Mouse (Mus musculus) MN1 (cell line): ENCODE measurements around the gene Plekhm3.
A peak's percentile ranks its signal among the peaks of the same experiment; 100 is the strongest.

ENCODE experiments used
- DNase-seq: peaks from one replicate; pipeline ENCODE4 v3.0.0-alpha.2; 2016; ENCODE audit warnings: low spot score

Gene Plekhm3

GRCm38 (mm10) chr1:64826348-64827103 lies 130.1 kb downstream of the Plekhm3 start:
- peak; percentile 21 for DNase-seq

- no peak for DNase-seq
Measured at GRCm38 (mm10) chr1:64823564-64823963, 133.1 kb downstream of the Plekhm3 start.

GRCm38 (mm10) chr1:64817709-64818108 lies 138.9 kb downstream of the Plekhm3 start:
- no peak for DNase-seq

- no peak for DNase-seq
Measured at GRCm38 (mm10) chr1:64813182-64813581, 143.4 kb downstream of the Plekhm3 start.

- no peak for DNase-seq
Measured at GRCm38 (mm10) chr1:64811956-64812355, 144.7 kb downstream of the Plekhm3 start.

- no peak for DNase-seq
Measured at GRCm38 (mm10) chr1:64809085-64809484, 147.5 kb downstream of the Plekhm3 start.

DNA sequence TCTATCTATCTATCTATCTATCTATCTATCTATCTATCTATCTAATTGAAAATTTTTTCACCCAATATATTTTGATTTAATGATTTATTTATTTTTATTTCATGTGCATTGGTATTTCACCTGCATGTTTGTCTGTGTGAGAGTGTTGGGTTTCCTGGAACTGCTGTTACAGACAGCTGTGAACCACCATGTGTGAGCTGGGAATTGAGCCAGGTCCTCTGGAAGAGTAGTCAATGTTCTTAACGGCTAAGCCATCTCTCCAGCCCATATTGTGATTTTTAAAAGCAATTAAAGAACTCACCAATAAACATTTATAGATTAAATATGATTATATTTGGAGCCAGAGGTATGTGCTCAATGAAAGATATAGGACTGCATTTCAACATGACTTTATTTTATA lies 148.9 kb downstream of the Plekhm3 start:
- no peak for DNase-seq

DNA sequence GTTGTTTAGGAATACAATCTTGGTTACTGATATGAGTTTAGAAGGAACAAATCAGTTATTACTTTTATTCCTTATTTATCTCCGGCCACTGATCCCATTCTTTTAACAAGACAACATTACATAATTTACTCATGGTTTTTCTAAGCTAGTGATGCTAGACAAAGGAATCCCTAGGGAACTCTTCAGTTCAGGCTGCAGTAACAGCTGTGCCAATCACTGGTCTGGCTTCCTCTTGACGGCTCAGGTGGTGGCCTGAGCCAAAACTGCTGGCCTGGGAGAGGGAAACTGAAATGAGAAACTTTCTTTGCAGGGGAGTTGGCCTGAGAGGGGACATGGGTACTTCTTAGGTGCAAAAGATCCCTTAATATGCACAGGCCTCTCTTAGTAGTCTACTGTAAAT lies 151.4 kb downstream of the Plekhm3 start:
- DNase-seq, result no peak

DNA sequence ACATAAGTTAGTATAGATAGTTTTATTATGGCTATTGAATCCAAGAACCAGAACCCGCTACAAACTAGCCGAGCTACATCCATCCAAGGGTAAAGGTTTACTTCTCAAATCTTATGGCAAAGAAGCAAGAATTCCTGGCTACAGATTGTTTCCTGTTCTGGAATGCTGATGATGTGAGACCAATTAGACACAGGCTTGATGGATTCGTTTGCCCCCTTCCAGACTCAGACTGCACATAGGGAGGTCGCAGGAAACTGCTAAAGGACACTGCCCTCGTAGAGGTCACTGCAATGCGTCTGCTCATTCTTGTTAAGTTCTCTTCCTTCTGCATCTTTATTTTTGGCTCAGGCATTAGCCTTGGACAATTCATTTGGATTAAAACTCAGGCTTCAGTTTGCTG lies 154.0 kb downstream of the Plekhm3 start:
- no peak for DNase-seq

DNA sequence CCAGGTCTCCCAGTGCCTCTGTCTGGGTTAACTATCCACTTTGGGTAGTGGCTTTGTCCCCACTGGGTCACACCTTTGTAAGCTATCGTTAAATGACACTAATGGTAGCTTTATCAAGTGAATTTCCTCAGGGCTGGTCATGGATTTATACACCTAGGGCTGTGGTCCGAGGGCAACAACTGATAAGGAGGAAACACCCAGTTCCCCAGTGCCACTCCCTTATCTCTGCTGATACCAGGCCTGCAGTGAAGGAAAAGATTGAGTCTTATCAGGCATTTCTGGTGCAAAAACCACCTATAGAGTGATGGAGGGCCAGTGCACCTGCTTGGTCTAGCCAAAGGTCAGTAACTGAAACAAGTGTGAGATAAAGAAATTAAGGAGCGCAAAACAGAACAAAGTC lies 159.0 kb downstream of the Plekhm3 start:
- no peak for DNase-seq

GRCm38 (mm10) chr1:64796867-64797582 lies 159.6 kb downstream of the Plekhm3 start:
- DNase-seq, result no peak

DNA sequence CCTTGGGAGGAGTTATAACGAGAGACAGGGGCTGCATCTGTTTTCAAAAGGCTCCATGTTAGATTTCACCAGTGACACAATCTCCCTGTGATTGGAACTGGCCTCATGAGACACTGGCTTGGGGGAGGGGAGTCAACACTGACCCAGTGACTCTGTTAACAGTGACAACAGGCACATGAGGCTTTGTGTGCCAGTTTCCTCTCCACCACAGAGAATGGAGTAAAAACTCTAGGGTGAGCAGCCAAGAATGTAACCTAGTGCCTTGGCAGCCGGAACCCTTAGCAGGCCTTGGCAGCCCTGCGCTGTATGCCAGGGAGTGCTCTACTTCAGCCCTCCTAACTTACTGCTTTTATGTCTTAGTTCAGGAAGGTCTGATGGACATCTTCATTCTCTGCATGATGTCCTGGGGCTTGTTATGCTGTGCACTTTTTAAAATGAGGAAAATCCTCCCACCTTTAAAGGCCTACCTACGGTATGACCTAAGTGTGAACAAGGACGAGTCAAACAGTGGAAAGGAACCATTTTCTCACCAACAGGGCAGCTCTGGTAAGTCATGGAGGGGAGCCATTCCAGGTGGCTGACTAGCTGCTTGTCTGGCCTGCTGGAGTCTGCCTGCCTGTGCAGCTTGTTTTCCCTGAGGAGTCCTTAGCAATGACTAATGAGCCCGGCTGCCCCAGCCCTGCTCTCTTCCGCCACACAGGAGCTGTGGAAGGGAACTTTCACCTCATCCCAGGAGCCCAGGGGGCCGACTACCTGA lies 161.2 kb downstream of the Plekhm3 start:
- DNase-seq, result peak; percentile 33

DNA sequence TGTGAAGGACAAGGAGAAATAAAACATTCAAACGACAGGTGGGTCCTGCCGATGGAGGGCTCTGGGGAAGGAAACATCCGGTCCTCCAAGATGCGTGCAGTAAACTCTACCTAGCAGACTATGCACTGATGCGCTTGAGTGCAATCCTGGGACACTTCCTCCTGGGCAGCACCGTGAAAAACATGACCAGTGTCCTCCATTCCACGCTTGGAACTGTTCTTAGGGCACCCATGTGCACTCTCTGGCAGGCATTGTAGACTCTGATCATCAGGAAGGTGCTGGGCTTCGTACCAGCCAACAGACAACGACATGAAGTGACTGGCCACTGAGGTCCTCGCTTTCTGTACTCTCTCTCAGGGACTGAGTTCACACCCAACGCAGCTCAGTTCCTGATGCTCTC lies 162.5 kb downstream of the Plekhm3 start:
- no peak for DNase-seq

DNA sequence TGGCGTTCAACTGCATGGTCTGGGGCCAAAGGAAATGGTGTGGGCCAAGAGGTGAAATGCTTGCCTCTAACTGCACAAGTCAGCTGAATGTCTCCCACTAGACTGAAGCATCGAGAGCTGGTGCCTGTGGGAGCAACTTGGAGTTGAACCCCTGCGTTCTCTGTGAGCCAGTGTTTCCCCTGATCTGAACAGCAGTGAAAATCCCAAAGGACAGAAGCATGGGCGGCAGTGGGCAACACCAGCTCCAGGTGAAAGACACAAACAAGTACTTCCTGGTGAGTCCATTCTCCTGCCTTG lies 163.4 kb downstream of the Plekhm3 start:
- DNase-seq, result no peak

GRCm38 (mm10) chr1:64792521-64793233 lies 163.9 kb downstream of the Plekhm3 start:
- no peak for DNase-seq

GRCm38 (mm10) chr1:64791826-64792225 lies 164.8 kb downstream of the Plekhm3 start:
- DNase-seq, result no peak

DNA sequence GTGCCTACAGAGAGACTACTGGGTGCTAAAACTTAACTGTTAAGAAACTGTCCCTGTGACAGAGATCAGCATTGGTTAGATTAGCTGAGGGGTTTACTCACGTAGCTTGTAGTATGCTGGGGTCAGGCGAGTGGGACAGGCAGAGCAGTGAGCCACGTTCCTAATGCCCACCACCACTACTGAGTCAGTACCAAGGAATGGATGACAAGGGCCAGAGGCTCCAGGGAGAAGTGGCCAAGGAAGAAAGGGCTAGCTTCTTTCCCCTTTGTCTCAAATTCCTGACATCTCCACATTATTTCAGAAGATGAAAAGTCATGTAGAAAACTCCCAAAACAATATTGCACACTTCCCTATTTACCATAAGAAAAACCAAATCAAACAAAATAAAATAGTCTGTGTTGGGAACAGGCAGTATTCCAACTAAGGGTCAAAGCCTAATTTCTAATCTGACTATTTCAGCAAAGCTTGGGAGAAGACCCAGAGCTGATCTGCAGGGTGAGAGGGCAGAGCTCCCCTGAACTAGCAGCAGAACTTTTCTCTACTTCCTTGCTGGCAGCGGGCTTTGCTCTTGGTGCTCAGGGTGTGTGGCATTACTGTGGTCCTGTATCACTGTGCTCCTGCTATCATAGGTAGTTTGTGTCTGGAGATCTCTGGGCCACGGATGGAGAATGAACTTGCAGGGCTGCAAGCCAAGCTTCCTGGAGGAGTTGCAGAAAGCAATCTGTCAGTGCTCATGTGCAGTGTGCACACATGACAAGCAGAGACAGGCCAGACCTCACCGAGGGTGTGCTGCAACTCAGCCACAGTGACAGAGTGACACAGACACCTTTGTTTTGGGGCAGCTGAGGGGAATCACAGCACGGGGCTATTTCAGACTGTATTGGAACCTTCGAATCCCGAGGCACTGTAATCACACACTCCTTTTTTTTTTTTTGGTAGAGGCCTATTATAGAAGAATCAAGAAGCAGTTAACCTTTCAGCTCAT lies 165.5 kb downstream of the Plekhm3 start:
- peak; percentile 20 for DNase-seq

DNA sequence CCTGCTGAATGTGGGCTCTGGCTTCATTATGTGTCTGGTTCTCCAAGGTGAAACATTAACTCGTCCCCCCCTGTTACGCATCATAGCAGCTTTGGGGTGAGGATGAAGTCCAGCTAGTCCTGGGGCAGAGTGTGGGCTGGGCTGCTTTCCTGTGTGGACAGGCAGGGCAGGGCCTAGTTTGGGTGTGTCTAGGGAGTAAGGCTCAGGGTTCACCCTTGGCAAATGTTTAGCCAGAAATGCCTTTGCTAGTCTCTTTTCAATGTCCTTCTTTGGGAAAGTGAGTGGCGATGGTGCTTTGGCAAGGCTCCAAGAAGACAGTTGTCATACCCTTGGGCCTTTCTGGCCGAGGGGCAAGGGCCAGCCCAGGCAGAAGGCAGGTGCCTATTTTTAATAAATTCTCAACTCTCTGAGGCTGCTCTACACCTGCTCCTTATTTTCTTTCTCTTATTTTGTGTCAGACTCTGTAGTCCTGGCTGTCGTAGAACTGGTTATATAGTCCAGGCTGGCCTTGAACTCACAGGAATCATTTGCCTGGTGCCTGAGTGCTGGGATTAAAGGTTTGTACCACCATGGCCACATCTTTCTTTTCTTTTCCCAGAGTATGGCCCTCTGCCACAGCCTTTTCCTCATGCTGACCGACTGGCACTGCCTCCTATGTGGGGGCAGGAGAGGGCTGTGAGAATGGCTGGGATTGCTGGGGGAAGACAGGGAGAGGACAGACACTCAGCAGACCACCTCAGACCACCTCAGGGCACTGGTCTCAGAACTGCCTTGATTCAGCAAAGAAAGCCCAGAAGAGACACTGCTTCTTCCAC lies 168.7 kb downstream of the Plekhm3 start:
- DNase-seq, result no peak

- DNase-seq, result no peak
Measured at GRCm38 (mm10) chr1:64779863-64780262, 176.8 kb downstream of the Plekhm3 start.

- DNase-seq, result no peak
Measured at GRCm38 (mm10) chr1:64779415-64779814, 177.2 kb downstream of the Plekhm3 start.
